Mouse (Mus musculus): ENCODE data around the gene Plpp2.

Plpp2 gene

DNA sequence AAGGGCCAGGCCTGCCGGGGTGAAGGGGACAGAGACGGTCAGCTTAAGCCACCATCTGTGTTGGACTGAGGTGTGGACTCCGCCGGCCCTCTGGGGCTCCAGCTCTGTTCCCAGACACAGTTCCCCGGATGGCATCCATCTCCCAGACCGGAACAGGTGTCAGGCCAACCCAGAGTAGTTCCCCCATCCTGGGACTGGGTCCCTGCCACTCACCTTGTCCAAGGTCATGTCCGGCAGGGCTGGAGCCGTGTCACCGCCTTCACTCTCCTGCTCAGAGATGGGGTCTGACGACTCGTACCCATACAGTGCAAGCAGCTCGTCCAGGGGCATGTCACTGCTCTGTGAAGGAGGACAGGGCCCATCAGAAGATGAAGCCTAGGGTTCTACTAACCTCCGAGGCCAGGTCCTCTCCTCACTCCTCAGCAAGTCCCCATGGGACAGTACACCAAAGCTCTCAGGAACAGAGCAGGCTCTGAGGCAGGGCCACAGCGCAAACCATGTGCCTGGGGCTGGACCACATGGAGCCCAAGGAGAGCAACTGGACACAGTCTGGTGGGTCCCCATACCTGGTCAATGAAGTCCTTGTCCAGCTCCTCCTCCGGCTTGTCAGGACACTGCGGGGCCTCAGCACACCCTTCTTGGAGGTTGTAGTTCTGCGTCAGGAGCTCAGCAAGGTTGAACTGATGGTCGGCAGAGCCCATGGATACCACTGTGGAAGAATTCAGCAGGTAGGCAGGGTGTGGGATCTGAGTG lies 15.6 kb upstream of the Plpp2 start:
- CTCF ChIA-PET, result no interaction called here

GRCm38 (mm10) chr10:79548546-79548945 lies 14.9 kb upstream of the Plpp2 start:
- CTCF ChIA-PET, result no interaction called here

GRCm38 (mm10) chr10:79547148-79547675 lies 13.6 kb upstream of the Plpp2 start:
- CTCF ChIA-PET, result interaction anchor here (0.5 kb wide), 1 partner anchor 992 kb away, joined by 6 read pairs; the partner anchor contains the start of gene Atp8b3

DNA sequence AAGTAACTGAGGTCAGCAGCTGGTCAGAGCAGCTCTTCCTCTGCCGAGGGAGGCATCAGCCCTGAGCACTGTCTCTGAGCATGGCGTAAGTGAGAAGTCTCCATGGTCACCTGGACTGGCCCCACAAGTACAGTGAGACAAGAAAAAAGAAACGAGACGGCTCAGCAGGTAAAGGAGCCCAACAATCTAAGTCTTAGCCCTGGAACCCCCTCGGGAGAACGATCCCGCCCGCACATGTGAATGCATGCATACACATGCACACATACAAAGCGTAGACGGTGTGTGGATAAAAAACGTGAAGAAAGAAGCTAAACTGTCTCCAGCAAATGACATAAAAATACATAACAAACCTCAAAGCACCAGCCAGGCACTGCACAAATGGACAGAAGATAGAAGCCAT lies 12.9 kb upstream of the Plpp2 start:
- CTCF ChIA-PET, result no interaction called here

GRCm38 (mm10) chr10:79545891-79546290 lies 12.3 kb upstream of the Plpp2 start:
- CTCF ChIA-PET, result no interaction called here

DNA sequence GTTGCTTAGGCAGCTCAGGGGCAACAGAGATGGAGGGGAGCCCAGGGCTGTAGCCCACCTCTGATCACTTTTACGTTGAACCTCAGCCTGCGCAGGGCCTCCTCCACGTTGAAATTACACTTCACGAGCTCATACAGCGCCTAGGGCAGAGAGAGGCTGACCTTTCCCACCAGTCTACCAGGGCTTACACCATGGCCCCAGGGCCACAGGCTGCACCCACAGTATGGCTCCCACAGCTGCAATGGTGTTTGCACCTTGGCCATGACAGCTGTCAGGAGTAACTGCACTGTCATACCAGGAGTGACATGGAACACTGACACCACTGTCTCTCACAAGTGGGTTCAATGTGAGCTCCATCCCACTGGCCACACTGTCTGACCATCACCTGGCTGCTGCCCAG lies 11.0 kb upstream of the Plpp2 start:
- CTCF ChIA-PET, result no interaction called here

GRCm38 (mm10) chr10:79543884-79544597 lies 10.4 kb upstream of the Plpp2 start:
- CTCF ChIA-PET, result no interaction called here

GRCm38 (mm10) chr10:79542171-79542570 lies 8.6 kb upstream of the Plpp2 start:
- CTCF ChIA-PET, result no interaction called here

GRCm38 (mm10) chr10:79541522-79541921 lies 7.9 kb upstream of the Plpp2 start:
- CTCF ChIA-PET, result no interaction called here

- CTCF ChIA-PET, result no interaction called here
Observed at GRCm38 (mm10) chr10:79540746-79541145, 7.2 kb upstream of the Plpp2 start.

- CTCF ChIA-PET, result interaction anchor here (0.6 kb wide), 1 partner anchor 9 kb away, joined by 3 read pairs; no protein-coding TSS in a partner anchor
Observed at GRCm38 (mm10) chr10:79539701-79540495, 6.3 kb upstream of the Plpp2 start.

DNA sequence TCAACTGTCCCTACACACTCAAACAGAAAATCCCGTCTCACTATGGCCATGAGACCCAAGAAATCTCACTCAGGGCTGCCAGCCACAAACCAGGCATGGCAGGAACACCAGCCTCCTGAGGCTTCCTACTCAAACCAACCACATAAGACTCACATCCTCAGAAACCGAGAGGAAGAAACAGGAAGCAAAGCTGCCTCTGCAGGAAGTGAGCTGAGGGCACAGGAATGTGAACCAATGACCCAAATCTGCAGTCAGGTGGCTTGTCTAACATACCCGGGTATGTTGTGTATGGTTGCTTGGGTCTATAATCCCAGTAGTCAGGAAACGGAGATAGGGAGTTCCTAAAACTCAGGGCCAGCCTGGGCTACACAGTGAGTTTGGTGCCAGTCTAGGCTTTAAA lies 5.3 kb upstream of the Plpp2 start:
- CTCF ChIA-PET, result no interaction called here

DNA sequence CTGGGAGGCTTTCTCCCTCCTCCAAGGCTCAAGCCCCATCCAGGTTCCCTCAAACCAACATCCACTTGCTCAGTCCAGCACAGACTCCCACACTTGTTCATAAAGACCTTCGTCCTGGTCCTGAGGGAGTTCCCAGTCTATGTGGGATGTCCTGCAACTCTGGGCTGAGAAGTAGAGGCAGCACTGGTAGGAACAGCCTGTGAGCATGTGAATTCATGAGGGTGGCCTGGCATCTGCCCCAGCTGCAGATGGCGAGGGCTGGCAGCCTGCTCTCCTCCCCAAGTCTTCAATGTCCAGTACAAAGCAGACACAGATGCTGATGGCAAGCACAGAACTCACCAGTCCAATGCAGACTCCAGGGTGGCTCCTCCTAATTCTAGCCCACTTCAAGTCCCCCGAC lies 4.7 kb upstream of the Plpp2 start:
- CTCF ChIA-PET, result no interaction called here

DNA sequence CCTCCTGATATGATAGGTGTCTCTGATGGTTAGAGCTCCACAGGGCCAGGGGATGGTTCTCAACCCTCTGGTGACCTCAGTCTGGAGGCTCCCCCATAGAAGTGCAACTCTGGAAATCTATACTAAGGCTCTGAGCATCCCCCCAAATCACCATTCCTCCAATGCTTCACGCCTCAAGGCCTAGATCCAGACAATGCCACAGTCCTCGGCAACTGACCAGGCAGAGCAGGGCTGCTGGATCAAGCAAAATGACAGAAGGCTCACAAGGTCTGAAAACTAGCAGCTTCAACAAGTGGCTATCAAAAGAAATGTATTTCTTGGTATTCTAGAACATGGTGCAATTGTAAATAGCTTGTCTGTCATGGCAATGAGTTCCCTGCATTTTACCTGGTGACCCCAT lies 4.2 kb upstream of the Plpp2 start:
- CTCF ChIA-PET, result no interaction called here

DNA sequence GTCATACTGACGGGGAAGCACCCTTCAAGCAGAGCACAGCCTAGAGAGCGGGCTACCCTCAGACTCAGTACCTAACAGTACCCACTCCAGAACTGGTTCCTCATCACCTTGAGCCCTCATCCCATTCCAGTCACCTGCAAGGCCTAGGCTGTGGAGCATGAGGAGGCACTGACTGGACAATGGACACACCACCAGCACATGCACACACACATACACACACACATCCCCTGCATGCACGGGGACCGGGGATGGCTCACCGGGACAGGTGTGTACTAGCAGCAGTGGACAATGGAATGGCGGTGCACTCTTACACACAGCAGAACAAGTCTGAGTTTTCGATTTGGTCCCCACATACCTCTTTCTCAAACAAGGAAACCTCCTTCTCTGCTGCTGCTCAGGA lies 3.7 kb upstream of the Plpp2 start:
- CTCF ChIA-PET, result no interaction called here

DNA sequence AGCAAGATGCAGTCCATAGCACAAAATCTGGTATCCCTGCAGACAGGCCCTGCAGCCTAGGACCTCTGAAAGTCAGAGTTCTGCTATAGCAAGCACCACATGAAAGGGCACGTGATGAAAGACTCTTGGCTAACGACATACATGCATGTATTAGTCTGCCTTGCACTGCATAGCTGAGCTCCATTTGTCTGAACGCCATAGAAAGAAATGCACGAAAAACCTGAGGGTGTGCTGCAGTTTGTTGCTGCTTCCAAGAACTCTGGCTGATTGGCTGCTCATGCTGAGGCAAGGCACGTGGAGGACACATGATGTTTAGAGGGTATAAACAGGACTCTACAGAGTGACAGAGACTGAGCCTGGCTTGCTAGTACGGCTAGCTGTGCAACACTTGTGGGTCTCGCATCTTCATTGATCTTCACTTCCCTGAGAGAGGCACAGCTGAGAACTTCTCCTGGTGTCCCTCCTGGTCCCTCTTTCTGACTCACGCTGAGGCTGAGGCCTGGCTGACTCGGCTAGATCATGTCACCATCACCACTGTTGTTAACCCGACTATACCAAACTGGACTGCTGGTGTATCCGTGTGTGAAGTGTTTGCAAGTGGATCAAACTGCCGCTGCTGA lies 3.0 kb upstream of the Plpp2 start:
- CTCF ChIA-PET, result no interaction called here

- CTCF ChIA-PET, result no interaction called here
Observed at GRCm38 (mm10) chr10:79535431-79535830, 1.8 kb upstream of the Plpp2 start.

DNA sequence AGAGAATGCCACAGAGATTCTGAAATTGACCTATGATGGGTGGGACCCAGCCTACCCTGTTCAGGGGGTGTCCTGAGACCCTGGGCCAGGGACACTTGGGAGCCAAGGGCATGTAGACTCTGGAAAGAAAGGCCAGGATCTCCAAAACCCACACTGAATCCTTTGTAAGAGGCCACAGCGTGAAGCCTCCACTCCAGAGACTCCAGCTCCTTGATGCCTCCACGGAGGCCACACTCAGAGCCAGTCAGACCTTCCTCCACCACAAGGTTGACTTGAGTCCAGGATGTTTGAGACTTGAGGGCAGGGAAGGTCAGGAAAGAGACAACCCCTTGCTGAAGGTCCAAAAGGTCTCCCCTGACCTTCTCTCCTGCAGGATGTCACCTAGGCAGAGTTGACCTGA lies 830 bp upstream of the Plpp2 start:
- CTCF ChIA-PET, result no interaction called here

- CTCF ChIA-PET, result no interaction called here
Observed at GRCm38 (mm10) chr10:79532678-79533077, 918 bp downstream of the Plpp2 start.

GRCm38 (mm10) chr10:79531593-79531992 lies 2.0 kb downstream of the Plpp2 start:
- CTCF ChIA-PET, result no interaction called here

DNA sequence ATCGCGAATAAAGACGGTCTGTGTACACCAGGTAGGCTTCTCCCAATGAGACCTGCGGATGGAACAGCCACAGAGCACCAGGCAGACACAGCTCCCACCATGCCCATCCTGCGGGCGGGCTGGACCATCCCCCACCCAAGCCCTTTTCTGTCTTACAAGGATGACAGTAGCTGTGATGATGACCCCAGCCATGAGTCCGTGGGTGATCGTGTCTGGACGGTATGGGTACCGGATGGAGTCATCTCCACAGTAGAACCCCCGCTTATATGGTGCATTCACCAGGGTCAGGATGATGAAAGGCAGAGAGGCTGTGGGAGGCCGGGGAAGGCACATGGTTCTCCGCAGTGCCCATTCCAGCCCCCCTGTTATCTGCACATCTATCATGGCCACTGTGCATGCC lies 2.9 kb downstream of the Plpp2 start:
- CTCF ChIA-PET, result interaction anchor here (0.6 kb wide), 1 partner anchor 9 kb away, joined by 3 read pairs; no protein-coding TSS in a partner anchor

DNA sequence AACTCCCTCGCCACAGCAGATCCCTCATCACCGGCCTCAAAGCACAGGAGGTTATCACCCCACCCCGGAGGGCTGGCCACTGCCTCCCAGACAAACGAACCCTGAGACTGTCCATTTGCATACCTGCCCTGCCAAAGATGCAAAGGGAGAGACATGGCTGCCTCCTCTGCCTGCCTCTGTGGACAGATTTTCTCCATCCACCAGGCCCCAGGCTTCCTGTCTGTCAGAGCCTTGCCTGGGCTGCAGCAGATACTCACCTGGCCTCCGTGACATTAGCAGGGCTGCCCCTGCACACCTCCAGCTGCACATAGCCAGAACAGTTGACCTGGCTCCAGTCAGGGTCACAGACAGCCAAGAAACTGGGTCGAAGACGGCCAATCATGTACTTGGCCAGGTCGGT lies 3.4 kb downstream of the Plpp2 start:
- CTCF ChIA-PET, result no interaction called here

Measured in spleen, embryonic (tissue).